Mouse (Mus musculus) hindlimb bud, embryonic 11.5 days (tissue): Measurements from ENCODE around the gene Olfr1316.

Experiments used
- DNase-seq: peaks from one replicate; pipeline ENCODE4 v3.0.0-alpha.2; 2012; ENCODE audit warnings: low read depth, low spot score; ENCODE audit errors: extremely low spot score

Olfr1316 gene

GRCm38 (mm10) chr2:112134877-112135276 is at the start of gene Olfr1316:
Gene Olfr1316, minus strand, starts transcription at chr2:112134977.
- DNase-seq: no peak

DNA sequence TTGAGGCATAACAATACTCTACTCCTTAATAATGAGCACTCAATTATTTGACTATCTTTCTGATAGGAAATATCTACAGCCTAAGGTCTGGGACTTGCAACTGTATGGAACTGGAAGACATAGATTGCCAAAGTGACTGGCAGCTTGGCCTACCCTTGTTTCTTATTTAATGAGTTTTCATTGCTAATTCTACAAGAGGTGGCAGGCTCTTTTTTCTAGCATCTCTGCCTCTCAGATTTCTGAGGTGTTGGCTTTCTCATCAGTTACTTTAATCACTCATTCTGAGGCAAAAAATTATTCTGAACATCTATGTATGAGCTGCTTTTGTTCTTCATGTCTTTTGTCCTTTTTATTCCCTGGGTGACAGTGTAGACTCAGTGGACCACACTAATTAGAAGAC is 19.1 kb upstream of the Olfr1316 start, which contains the start of gene Olfr1318:
TSS of gene Olfr1318 (plus strand) at position 301 of the 400 bp plus-strand sequence.
- DNase-seq: no peak

DNA sequence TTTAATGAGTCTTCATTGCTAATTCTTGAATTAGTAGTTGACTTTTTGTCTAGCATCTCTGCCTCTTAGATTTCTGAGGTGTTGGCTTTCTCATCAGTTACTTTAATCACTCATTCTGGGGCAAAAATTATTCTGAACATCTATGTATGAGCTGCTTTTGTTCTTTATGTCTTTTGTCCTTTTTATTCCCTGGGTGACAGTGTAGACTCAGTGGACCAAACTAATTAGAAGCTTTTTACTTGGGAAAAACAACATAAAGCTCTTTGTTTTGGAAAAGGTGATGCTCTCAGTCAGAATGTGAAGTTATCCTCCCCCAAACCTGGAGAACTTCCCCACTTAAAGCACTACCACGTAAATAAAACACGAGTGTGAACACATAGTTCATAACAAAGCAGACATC is 5.3 kb upstream of the Olfr1316 start, which contains the start of gene Olfr1317:
TSS of gene Olfr1317 (plus strand) at position 301 of the 400 bp plus-strand sequence.
- no peak for DNase-seq

DNA sequence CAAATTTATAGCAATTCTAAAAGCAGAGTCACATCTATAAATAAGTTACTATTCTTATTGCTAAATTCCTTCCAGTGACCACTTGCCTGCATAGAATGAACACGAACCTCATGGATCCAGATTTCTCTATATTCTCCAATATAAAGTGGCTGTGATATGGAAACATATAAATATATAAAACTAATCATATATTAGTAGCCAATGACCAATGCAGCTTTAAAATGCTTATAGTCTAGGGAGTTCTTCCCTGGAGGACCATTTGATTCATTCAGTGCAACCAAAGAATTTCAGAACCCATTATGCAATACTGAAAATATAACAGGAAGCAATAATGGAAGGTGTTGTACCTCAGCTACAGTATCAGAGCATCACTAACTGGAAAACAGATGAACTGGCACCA is 19.4 kb downstream of the Olfr1316 start, which contains the start of gene Olfr1315-ps1:
TSS of gene Olfr1315-ps1 (minus strand) at position 101 of the 400 bp plus-strand sequence.
- DNase-seq: no peak

GRCm38 (mm10) chr2:112096681-112097080 is 38.1 kb downstream of the Olfr1316 start, which contains the start of gene Olfr1314:
Gene Olfr1314, minus strand, starts transcription at chr2:112096781.
- DNase-seq: no peak

DNA sequence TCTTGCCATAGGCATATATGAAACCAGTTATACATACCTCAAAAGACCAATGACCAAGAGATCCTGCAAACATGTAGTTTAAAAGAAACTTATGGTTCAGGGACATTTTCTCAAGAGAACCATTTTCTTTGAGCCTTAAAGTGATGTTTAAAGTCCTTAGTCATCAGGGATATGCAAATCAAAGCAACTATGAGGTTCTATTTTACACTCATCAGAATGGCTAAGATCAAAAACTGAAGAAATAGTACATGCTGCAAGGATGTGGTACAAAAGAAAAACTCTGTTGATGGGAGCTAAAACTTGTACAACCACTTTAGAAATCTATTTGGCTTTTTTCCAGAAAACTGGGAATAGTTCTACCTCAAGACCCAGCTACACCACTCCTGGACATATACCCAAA is 57.0 kb downstream of the Olfr1316 start, which contains the start of gene Olfr1313:
TSS of gene Olfr1313 (minus strand) at position 101 of the 400 bp plus-strand sequence.
- DNase-seq: no peak
